Mouse (Mus musculus) adipocyte (in vitro differentiated cells): Measurements from ENCODE around the gene Ndc1.
A peak's percentile ranks its signal among the peaks of the same experiment; 100 is the strongest.
"Not testable (repeated sequence)": the region's sequence is repeated elsewhere in the genome, so short reads cannot be mapped to it uniquely, and the experiment has no call there.

Source experiments
- DNase-seq: peaks from one replicate; pipeline ENCODE4 v3.0.0-alpha.2; 2016; ENCODE audit warnings: low spot score

Ndc1 gene

GRCm38 (mm10) chr4:107364190-107364639 lies 3.4 kb upstream of the Ndc1 start:
- DNase-seq: peak; percentile 62

- DNase-seq: not testable (repeated sequence)
Measured at GRCm38 (mm10) chr4:107366408-107366807, 1.2 kb upstream of the Ndc1 start.

GRCm38 (mm10) chr4:107372304-107372703 lies 4.7 kb downstream of the Ndc1 start:
- DNase-seq: peak; percentile 74

GRCm38 (mm10) chr4:107374677-107375076 lies 7.1 kb downstream of the Ndc1 start:
- DNase-seq: peak; percentile 33

- DNase-seq: no peak
Measured at GRCm38 (mm10) chr4:107378954-107379353, 11.4 kb downstream of the Ndc1 start.

- peak; percentile 71 for DNase-seq
Measured at GRCm38 (mm10) chr4:107380871-107381270, 13.3 kb downstream of the Ndc1 start.

GRCm38 (mm10) chr4:107387038-107387437 lies 19.5 kb downstream of the Ndc1 start:
- peak; percentile 85 for DNase-seq

GRCm38 (mm10) chr4:107387465-107387864 lies 19.9 kb downstream of the Ndc1 start:
- no peak for DNase-seq

- DNase-seq: peak; percentile 64
Measured at GRCm38 (mm10) chr4:107388291-107388690, 20.7 kb downstream of the Ndc1 start.

GRCm38 (mm10) chr4:107389345-107389744 lies 21.8 kb downstream of the Ndc1 start:
- no peak for DNase-seq

- peak; percentile 42 for DNase-seq
Measured at GRCm38 (mm10) chr4:107393771-107394170, 26.2 kb downstream of the Ndc1 start.

GRCm38 (mm10) chr4:107420202-107420601 lies 52.6 kb downstream of the Ndc1 start:
- peak; percentile 24 for DNase-seq

- no peak for DNase-seq
Measured at GRCm38 (mm10) chr4:107421711-107422110, 54.1 kb downstream of the Ndc1 start.

GRCm38 (mm10) chr4:107422176-107422575 lies 54.6 kb downstream of the Ndc1 start:
- peak; percentile 79 for DNase-seq

- DNase-seq: peak; percentile 26
Measured at GRCm38 (mm10) chr4:107425616-107426015, 58.0 kb downstream of the Ndc1 start.

GRCm38 (mm10) chr4:107426631-107427030 lies 59.0 kb downstream of the Ndc1 start:
- DNase-seq: no peak

- DNase-seq: peak; percentile 43
Measured at GRCm38 (mm10) chr4:107432717-107433116, 65.1 kb downstream of the Ndc1 start.

GRCm38 (mm10) chr4:107433998-107434355 lies 66.4 kb downstream of the Ndc1 start:
- peak; percentile 49 for DNase-seq

- peak; percentile 27 for DNase-seq
Measured at GRCm38 (mm10) chr4:107434356-107435237, 67.0 kb downstream of the Ndc1 start, which contains the start of gene Glis1. Gene Glis1, plus strand, starts transcription at chr4:107434591.

GRCm38 (mm10) chr4:107435238-107435946 lies 67.8 kb downstream of the Ndc1 start:
- DNase-seq: peak; percentile 24

GRCm38 (mm10) chr4:107436476-107436875 lies 68.9 kb downstream of the Ndc1 start:
- DNase-seq: no peak

- DNase-seq: no peak
Measured at GRCm38 (mm10) chr4:107438741-107439140, 71.2 kb downstream of the Ndc1 start.

- DNase-seq: no peak
Measured at GRCm38 (mm10) chr4:107440306-107440705, 72.7 kb downstream of the Ndc1 start.
